Mouse (Mus musculus): ENCODE data around the gene Fiz1.
"Not testable (repeated sequence)": the region's sequence is repeated elsewhere in the genome, so short reads cannot be mapped to it uniquely, and the experiment has no call there.

Gene Fiz1

DNA sequence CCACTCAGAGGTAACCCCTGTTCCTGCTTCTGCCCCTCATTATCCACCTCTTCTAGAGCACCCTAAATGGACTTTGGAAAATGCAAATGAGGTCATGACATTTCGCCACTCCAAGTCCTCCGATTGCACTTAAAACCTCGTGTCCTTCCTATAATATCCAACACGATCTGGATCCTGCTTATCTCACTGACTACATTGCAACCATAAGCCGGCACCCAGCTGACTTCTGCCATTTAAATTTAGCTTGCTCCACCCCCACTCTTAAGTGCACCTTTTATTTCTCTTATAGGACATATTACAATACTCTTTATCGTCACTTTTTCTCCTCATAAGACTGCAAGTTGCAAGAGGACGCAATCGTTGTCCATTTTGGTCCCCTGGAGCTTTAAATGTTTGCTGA is 23.0 kb upstream of the Fiz1 start:
- no peak for DNase-seq

DNA sequence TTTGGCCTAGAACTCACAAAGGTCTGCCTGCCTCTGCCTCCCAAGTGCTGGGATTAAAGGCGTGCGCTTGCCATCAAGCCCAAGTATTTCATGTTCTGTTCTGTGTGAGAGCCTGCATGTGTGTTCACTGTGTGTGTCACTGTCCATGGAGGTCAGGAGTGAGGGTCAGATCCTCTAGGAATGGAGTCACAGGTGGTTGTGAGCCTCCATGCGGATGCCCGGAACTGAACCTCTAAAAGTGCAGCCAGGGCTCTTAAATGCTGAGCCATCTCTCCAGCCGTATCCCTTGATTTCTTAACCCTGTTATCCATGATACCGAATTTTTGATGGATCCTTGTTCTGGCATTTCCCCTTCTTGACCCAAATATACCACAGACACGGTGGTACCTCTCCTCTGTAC is 22.5 kb upstream of the Fiz1 start:
- DNase-seq = no peak

DNA sequence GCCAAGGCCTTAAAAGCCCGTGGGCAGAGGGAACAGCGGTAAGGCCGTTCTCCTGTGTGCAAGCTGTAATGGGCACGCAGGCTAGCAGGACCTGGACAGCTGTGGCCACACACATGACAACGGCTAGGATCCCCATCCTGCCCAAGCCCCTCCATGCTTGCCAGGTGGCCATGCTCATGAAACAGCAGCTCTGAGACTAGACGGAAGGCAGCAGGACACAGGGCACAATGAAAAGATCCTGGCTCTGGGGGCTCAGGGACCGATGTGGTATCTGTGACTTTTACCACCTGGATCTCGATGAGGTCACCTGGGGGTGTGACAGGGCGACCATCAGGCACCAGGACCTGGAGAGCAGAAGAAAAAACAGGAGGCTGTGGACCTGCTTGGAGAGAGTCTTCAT is 21.6 kb upstream of the Fiz1 start:
- no peak for DNase-seq

DNA sequence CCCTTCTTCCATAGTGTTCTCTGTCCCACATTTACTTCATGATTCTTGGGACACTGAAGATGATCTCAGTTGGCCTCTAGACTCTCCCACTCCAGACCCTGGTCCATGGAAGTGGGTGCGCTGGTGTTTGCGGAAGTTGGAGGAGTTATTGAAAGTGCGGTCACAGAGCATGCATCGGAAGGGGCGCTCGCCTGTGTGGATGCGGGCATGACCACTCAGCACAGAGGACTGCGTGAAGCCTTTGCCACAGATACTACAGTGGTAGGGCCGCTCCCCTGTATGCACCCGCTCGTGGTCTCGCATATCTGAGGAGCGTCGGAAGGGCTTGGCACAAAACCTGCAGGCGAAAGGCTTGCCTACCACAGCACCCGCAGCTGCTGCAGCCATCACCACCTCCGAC is 21.1 kb upstream of the Fiz1 start:
- no peak for DNase-seq

DNA sequence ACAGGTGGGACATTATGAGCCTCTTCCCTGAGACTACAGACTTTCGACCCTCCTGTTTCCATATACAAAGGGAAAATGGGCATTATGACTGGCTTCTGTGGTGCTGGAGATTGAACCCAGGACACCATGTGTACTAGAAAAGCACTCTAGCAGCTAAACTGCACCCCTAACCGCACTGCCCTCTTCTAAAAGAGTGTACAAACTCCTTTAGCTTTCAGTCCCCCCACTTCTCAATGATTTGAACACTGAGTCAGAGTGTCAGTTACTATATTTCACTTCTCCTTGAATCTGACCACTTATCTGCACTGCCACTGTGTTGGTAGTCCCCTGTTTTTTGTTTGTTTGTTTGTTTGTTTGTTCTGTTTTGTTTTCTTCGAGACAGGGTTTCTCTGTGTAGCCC is 19.3 kb upstream of the Fiz1 start, which contains the start of gene 4632433K11Rik:
4632433K11Rik (plus strand) TSS at position 301 of the 400 bp plus-strand sequence.
- no peak for DNase-seq

DNA sequence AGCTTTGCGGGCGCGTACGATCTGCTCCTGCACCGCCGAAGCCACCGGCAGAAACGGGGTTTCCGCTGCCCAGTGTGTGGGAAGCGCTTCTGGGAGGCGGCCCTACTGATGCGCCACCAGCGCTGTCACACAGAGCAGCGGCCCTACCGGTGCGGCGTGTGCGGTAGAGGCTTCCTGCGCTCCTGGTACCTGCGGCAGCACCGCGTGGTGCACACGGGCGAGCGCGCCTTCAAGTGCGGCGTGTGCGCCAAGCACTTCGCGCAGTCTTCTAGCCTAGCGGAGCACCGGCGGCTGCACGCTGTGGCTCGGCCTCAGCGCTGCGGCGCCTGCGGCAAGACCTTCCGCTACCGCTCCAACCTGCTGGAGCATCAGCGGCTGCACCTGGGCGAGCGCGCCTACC is 17.0 kb upstream of the Fiz1 start:
- DNase-seq = no peak

DNA sequence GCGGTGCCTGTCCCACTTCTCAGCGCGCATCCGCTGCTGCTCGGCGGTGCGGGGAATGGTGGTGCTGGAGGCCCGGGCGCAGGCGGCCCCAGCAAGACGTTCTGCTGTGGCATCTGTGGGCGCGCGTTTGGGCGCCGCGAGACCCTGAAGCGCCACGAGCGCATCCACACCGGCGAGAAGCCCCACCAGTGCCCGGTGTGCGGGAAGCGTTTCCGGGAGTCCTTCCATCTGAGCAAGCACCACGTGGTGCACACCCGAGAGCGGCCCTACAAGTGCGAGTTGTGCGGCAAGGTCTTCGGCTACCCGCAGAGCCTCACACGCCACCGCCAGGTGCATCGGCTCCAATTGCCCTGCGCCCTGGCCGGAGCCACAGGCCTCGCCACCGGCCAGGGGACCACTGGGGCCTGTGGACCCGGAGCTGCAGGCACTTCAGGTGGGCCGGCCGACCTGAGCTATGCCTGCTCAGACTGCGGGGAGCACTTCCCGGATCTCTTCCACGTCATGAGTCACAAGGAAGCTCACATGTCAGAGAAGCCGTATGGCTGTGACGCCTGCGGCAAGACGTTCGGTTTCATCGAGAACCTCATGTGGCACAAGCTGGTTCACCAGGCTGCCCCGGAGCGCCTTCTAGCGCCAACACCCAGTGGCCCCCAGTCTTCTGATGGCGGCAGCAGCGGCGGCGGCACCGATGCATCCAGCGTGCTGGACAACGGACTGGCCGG is 16.2 kb upstream of the Fiz1 start:
- DNase-seq = no peak

DNA sequence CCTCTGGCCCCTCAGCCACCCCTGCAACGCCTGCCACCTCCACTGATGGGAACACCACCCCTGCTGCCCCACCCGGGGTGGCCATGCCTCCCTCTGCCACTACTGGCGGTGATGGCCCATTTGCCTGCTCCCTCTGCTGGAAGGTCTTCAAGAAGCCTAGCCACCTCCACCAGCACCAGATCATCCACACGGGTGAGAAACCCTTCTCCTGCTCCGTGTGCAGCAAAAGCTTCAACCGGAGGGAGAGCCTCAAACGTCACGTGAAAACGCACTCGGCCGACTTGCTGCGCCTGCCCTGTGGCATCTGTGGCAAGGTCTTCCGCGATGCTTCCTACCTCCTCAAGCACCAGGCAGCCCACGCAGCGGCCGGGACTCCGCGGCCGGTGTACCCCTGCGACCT is 15.4 kb upstream of the Fiz1 start:
- no peak for DNase-seq

DNA sequence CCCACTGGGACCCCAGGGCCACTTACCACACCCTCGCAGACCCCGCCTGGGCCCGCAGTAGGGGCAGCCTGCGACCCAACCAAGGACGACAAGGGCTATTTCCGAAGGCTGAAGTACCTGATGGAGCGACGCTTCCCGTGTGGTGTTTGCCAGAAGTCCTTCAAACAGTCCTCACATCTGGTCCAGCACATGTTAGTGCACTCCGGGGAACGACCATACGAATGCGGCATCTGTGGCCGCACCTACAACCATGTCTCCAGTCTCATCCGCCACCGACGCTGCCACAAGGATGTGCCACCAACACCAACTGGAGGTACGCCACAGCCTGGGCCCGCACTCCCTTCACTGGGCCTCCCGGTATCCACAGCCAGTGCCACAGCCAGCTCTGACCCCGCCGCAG is 15.0 kb upstream of the Fiz1 start:
- no peak for DNase-seq

DNA sequence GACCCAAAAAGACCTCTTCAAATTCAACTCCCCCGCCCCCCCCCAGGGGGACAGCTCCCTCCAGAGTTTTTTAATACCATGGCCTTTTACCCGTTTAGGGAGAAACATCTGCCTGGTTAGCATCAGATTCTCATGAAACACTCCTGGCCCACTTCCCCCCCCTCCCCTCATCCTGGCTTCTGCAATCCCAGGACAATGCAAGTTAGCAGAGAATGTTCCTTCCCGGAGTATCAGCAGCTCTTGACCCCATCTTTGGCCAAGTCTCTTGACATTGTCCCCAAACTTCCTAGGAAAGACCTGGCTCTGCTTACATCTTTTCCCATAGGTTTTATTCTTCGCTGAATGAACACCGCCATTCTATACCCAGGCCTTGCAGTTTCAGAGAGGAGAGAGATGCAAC is 6.7 kb upstream of the Fiz1 start:
- DNase-seq = peak in 1 of 2 experiments; percentile 28

DNA sequence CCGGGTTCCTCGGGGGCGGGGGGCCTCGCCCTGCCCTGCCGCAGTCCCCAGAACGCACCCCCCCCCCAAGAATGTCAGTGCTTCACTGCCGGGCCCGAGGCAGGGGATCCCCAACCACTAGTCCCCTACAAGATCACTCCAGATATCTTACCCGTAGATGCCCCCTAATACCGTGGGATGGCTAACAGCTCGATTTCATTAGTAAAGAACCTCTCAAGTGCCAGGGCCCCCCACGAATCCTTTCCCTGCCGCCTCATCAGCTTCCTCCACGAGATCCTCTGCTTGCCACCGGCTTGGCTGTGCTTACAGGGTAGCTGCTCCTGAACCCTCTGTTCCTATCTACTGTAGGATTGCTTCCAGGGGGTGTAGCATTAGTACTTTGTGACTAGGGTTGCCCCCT is 6.2 kb upstream of the Fiz1 start:
- no peak for DNase-seq

DNA sequence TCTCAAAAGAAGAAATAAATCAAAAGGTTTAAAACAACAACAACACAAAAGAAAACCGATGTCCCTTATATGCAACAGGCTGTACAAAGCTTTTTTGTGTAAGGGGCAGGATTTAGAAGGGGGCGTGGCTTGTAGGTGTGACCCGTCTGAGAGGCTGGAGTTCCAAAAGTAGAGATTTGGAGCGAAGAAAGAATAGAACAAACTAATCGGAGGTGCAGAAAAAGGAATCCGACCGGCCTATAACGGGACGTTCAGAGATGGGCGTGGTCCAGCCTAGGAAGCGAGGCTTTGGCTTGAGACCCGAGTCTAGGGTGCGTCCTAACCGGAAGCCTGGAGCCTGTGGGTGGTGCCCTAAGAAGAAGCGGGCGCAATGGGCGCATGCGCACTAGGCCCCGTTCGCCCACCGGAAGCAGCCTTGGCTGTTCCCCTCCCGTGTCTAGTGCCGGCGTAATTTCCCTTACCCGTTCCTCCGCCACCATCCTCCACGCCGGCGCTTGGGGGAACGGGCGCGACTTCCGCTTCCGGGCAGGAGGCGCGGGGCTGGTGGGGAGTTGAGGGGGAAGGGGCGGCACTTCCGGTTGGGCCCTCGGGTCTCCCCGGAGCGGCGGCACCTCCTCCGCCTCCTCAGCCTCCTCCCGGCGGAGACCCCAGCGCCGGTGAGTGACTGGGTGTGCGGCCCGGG is 5.6 kb upstream of the Fiz1 start, which contains the start of the genes Zfp865 and Ccdc106:
Zfp865 (plus strand) TSS at position 377 of the 682 bp plus-strand sequence.
Ccdc106 (plus strand) TSS at position 554 of the 682 bp plus-strand sequence.
- peak; percentile 96 to 99 for DNase-seq

DNA sequence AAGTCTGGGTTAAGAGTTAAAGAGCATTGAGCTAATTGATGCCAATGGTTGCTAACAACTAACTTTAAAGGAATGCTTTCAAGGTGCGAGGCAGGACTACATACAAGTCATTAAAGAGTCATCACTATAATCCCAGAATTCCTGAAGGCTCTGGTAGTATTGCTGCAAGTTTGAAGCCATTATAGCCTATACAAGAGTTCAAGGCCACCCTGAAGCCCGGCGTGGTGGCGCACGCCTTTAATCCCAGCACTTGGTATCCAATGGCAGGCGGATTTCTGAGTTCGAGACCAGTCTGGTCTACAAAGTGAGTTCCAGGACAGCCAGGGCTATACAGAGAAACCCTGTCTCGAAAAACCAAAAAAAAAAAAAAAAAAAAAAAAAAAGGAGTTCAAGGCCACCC is 5.1 kb upstream of the Fiz1 start:
- DNase-seq = not testable (repeated sequence)

DNA sequence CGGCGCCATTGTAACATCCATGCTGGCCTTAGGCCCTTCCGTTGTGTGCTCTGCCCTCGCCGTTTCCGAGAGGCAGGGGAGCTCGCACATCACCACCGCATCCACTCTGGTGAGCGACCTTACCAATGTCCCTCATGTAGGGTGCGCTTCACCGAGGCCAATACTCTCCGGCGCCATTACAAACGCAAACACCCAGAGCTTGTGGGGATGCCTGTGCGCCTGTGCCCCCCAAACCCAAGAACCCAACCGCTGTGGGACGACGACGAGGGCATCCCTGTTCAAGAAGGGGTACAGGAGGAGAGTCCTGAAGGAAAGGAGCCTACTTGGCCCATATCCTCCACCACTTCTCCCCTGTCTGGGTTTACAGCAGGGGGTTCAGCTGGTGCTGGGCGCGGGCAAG is 3.4 kb upstream of the Fiz1 start:
- DNase-seq = no peak

DNA sequence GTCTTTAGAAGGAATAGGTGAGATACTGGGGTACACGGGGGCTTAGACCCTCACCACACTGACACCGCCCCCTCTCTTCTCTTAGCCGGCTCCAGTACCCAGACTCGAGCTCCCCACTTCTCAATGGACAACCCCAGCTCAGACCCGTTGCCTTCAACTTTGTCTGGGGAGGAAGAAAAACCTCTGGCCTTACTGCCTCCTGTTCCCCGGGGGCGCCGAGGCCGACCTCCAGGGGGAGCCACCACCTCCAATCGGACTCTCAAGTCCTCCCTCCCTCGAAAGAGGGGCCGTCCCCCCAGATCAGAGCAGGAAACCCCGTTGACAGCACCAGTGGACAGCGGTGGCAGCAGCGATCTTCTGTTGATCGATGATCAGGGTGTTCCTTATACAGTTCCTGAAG is 2.9 kb upstream of the Fiz1 start:
- peak in 1 of 2 experiments; percentile 49 for DNase-seq

DNA sequence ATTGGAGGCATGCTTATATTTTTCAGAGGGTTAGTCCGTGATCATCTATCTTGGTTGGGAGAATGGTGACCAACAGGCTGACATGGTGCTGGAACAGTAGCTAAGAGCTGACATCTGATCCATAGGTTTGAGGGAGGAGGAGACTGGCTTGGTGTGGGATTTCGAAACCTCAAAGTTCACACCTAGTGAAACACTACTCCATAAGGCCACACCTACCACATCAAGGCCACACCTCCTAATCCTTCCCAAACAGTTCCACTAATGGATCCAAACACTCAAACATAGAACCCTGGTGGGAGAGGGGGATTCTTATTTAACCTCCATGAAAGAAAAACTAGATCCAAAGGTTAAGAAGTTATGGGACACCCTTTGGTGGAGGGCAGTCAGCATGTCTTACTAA is 2.4 kb upstream of the Fiz1 start:
- DNase-seq = no peak

DNA sequence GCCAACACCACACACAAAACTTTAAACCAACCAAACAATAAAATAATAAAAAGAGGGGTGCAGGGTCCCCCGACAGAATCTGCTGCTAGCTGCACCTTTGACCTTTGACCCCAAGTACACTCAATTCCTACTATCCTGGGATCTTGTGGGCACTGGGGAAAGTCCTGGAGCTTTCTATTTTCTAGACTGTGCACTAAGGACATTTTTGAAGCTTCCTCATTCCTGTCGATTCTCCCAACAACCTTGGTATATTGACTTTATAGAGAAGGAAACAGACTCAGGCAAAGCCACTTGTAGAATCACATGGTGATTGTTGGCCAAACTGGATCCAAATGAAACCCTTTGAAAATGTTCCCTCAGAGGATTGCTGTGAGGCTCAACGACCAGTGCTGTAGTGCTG is 1.6 kb upstream of the Fiz1 start:
- no peak for DNase-seq

DNA sequence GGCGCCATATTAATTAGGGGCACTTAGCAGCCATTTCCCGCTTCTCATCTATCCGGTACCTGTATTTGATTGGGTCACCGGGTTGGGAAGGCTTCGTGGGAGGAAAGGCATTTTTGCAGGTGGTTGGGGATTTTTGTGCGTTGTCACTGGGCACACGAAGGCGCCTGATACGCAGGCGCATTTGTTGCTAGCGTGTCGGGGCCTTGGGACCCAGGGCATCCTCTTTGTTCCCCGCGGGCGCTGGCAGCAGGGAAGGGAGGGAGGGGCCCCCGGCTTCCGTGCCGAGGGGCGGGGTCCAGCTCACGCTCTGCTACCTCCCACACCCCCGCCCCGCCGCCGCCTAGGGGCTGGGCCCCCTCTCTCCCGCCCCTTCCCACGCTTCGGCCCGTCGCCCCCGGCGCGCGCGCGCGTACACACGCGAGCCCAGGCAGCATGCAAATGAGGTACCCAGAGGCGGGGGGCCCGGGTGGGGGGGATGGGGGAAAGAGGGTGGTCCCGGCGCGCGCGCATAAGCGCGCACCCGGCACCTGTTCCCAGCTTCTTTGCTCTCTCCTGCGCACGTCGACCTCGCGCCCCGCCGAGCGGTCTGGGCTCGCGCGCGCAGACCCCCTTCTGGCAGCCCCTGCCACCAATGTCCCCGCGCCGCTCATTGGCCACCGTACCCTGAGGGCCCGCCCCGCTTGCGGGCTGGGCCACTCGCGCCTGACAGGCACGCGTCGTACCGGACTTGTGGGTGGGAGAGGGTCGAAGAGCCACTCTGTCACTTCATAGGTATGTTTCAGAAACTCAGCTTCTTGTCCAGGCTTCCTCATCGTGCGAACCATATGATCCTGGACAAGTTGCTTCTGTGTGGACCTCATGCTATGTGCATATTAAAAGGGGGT is 863 bp upstream of the Fiz1 start, which contains the start of gene Gm44973:
Gm44973 (plus strand) TSS at position 379 of the 884 bp plus-strand sequence.
- peak; percentile 93 to 96 for DNase-seq

DNA sequence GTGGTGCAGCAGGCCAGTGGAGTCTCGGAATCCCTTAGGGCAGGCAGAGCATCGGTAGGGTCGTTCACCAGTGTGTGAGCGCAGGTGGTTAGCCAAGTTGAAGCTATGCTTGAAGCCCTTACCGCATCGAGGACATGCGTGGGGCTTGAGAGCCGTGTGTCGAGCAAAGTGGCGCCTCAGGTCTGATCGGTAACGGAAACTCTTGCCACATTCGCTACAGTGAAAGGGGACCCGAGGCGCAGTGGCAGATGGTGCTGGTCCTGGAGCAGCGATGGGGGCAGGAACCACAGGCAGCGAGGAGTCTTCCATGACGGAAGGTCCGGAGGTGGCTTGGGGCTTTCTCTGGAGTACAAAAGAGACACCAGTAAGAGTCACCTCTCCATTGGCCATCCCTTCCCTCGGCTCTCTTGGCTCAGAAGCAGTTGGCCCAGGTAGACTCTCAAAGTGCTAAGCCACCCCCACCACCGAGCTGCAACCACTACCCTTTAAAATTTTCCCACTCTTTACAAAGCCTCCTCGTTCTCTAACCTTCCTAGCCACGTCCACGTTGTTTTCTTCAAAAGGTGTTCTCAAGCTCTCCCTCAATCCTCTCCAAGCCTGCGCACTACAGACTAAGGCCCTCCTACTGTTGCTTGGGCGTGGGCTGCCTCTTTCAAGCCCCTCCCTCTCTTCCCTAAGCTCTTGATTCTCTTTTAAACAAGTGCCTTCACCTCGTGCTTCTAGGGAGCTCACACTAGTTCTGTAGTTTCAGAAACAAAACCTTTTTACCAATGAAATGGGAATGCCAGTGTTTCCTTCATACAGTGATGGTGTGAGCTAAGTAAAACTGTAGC is 1.6 kb downstream of the Fiz1 start:
- DNase-seq = no peak

DNA sequence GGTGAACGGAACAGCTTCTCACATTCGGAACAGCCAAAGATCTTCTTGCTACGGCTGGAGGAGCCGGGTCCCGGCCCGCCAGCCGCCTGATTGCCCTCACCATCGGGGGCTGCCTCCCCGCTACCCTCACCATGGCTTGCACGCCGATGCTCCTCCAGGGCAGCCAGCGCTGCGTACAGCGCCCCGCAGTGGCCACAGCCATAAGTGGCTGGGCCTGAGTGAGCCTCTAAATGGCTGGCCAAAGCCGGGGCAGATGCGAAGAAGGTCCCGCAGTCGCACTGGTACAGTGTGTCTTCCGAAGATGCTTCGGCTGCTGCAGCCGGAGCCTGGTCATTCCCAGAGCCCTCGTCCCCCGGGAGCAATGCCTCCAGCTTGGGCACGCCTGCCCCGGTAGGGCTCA is 6.3 kb downstream of the Fiz1 start:
- DNase-seq = no peak

DNA sequence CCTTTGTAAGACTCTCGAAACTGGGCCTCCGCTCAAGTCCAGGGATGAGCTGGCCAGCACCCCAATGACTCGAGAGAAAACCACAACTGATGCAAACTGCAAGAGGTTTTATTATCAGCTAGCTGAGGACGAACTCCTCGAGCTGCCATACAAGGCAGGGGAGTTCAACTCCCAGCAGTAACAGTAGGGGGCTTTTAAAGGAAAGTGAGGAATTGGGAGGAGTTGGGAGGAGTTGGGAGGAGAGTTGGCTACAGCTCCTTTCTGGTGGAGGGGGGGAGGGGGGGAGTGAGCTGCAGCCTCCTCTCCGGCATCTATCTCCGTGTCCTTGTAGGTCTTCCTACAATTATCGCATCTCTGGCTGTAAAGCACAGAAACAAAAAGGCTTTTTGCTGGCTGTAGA is 11.6 kb downstream of the Fiz1 start:
- DNase-seq = not testable (repeated sequence)

DNA sequence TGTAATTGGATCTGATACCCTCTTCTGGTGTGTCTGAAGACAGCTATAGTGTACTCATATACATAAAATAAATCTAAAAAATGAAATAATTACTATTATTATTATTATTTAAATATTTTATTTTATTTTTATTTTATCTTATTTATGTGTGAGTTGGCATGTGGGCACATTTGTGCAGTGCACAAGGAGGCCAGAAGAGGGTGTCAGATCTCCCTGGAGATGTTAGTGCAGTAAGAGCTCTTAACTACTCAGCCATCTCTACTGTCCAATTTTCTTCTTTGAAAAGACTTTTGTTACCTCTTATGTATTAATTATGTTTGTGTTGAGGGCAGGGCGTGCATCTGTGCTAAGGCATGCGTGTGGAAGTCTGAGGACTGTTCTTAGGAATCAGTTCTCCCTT is 14.6 kb downstream of the Fiz1 start:
- DNase-seq = peak in 1 of 2 experiments; percentile 47
